Mouse (Mus musculus) E14TG2a.4 (cell line): Measurements from ENCODE around the gene Hgd.

Experiments used
- H3K27me3 ChIP-seq: 2 replicates; pipeline ENCODE4 v1.6.1; 2014; ENCODE audit warnings: low read length, control low read depth; ENCODE audit not compliant: insufficient read depth
- H3K36me3 ChIP-seq: 2 replicates; pipeline ENCODE4 v1.6.1; 2014; ENCODE audit warnings: low read length, control low read depth; ENCODE audit not compliant: insufficient read depth
- H3K4me1 ChIP-seq: replicated peaks from 2 replicates; pipeline ENCODE4 v1.6.1; 2014; ENCODE audit warnings: low read depth, low read length, control low read depth
- H3K4me3 ChIP-seq: replicated peaks from 2 replicates; pipeline ENCODE4 v1.5.1; 2014; ENCODE audit warnings: mild to moderate bottlenecking, low read length
- H3K9me3 ChIP-seq: 2 replicates; pipeline ENCODE4 v1.6.1; 2014; ENCODE audit warnings: low read length, control low read depth
- CTCF ChIP-seq: conservative IDR thresholded peaks from 2 replicates; pipeline ENCODE4 v1.5.1; 2014; ENCODE audit warnings: low read length
- NANOG ChIP-seq: IDR thresholded peaks from 2 replicates; pipeline ENCODE4 v1.6.1; 2014; ENCODE audit warnings: borderline replicate concordance, low read length, mixed read lengths
- POU5F1 ChIP-seq: IDR thresholded peaks from 2 replicates; pipeline ENCODE4 v1.6.1; 2014; ENCODE audit warnings: low read length, borderline replicate concordance

The Hgd gene

GRCm38 (mm10) chr16:37654831-37655455 lies 75.0 kb downstream of the Hgd start:
- Histone ChIP-seq H3K4me3 (peak overlapping the region; percentile 66), H3K27me3 (no peaks in the 10 kb centered on the region), H3K36me3 (peaks cover 9% of the 10 kb centered on the region; the same call in 1 of the 2 replicates), H3K4me1 (peaks cover 60% of the 10 kb centered on the region), H3K9me3 (no peaks in the 10 kb centered on the region)
- TF ChIP-seq POU5F1 = no peak
- TF ChIP-seq CTCF = no peak
- TF ChIP-seq NANOG = no peak

- peaks cover 51% of the 10 kb centered on the region for H3K4me1 ChIP-seq
- H3K4me3 ChIP-seq = no peak overlapping the region
- no peaks in the 10 kb centered on the region for H3K27me3 ChIP-seq
- H3K9me3 ChIP-seq = no peaks in the 10 kb centered on the region
- peaks cover 9% of the 10 kb centered on the region; the same call in 1 of the 2 replicates for H3K36me3 ChIP-seq
- TF ChIP-seq NANOG (peak; percentile 46; the same call in 1 of the 2 replicates), POU5F1 (no peak)
Measured at GRCm38 (mm10) chr16:37655756-37656347, 75.9 kb downstream of the Hgd start.

GRCm38 (mm10) chr16:37656796-37657195 lies 76.8 kb downstream of the Hgd start:
- Histone ChIP-seq H3K4me1 (peaks cover 43% of the 10 kb centered on the region), H3K9me3 (no peaks in the 10 kb centered on the region), H3K4me3 (no peak overlapping the region), H3K27me3 (no peaks in the 10 kb centered on the region), H3K36me3 (peaks cover 9% of the 10 kb centered on the region; the same call in 1 of the 2 replicates)
- no peak for TF ChIP-seq POU5F1
- no peak for TF ChIP-seq CTCF
- TF ChIP-seq NANOG = no peak

GRCm38 (mm10) chr16:37663643-37664459 lies 83.9 kb downstream of the Hgd start:
- Histone ChIP-seq H3K4me3 (no peak overlapping the region), H3K36me3 (no peaks in the 10 kb centered on the region), H3K27me3 (no peaks in the 10 kb centered on the region), H3K9me3 (no peaks in the 10 kb centered on the region), H3K4me1 (peaks cover 7% of the 10 kb centered on the region; the same call in 1 of the 2 replicates)
- TF ChIP-seq POU5F1 (no peak), NANOG (no peak), CTCF (no peak)

GRCm38 (mm10) chr16:37665394-37665935 lies 85.5 kb downstream of the Hgd start:
- Histone ChIP-seq H3K4me3 (no peak overlapping the region), H3K9me3 (no peaks in the 10 kb centered on the region), H3K36me3 (no peaks in the 10 kb centered on the region), H3K27me3 (no peaks in the 10 kb centered on the region), H3K4me1 (peaks cover 7% of the 10 kb centered on the region; the same call in 1 of the 2 replicates)
- TF ChIP-seq NANOG = no peak
- TF ChIP-seq POU5F1 = no peak
- TF ChIP-seq CTCF = no peak

- no peak overlapping the region for H3K4me3 ChIP-seq
- H3K9me3 ChIP-seq = no peaks in the 10 kb centered on the region
- no peaks in the 10 kb centered on the region for H3K36me3 ChIP-seq
- H3K27me3 ChIP-seq = no peaks in the 10 kb centered on the region
- peaks cover 10% of the 10 kb centered on the region for H3K4me1 ChIP-seq
- no peak for TF ChIP-seq POU5F1
- TF ChIP-seq CTCF = no peak
- no peak for TF ChIP-seq NANOG
Measured at GRCm38 (mm10) chr16:37670666-37671283, 90.8 kb downstream of the Hgd start.

GRCm38 (mm10) chr16:37675326-37675725 lies 95.4 kb downstream of the Hgd start:
- Histone ChIP-seq H3K4me3 (no peak overlapping the region), H3K36me3 (no peaks in the 10 kb centered on the region), H3K27me3 (no peaks in the 10 kb centered on the region; the same call in 1 of the 2 replicates), H3K9me3 (no peaks in the 10 kb centered on the region), H3K4me1 (peaks cover 32% of the 10 kb centered on the region)
- TF ChIP-seq POU5F1 (no peak), CTCF (no peak), NANOG (no peak)

- H3K9me3 ChIP-seq = no peaks in the 10 kb centered on the region
- TF ChIP-seq CTCF (no peak), POU5F1 (no peak), NANOG (no peak)
- H3K4me3 ChIP-seq = peak overlapping the region; percentile 39; the same call in 1 of the 2 replicates
- no peaks in the 10 kb centered on the region for H3K36me3 ChIP-seq
- H3K4me1 ChIP-seq = peaks cover 38% of the 10 kb centered on the region
- H3K27me3 ChIP-seq = no peaks in the 10 kb centered on the region; the same call in 1 of the 2 replicates
Measured at GRCm38 (mm10) chr16:37676024-37676676, 96.2 kb downstream of the Hgd start.
